Mouse (Mus musculus): ENCODE results near the gene Olfr303. TPM values are rescaled to one million over a fixed set of nuclear protein-coding genes. Genes with fewer than 3 reads are reported as not detected.
"Not testable (repeated sequence)": the region's sequence is repeated elsewhere in the genome, so short reads cannot be mapped to it uniquely, and the experiment has no call there.

The Olfr303 gene
- not detected for total RNA-seq (2022)

DNA sequence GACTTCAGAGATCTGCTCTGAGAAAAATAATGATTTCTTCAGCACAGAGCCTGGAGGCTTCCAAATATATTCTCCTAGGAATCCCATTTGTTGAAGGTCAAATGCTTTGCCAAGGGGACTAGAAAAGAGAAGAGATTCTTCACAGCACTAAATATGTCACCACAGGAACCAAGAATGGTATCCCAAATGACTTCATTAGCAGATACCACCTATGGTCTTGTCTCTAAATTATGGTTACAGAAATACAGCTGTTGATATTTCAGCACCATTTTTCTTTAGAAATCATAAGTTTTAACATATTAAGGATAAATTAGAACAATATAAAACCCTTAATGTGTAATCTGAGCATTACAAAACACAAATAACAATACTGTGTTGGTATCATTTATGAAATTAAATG lies at the start of gene Olfr303:
Gene Olfr303, minus strand, starts transcription at position 101 of the 400 bp plus-strand sequence.
- DNase-seq (ENCODE audit: low spot score in 2 of 2) = no peak

DNA sequence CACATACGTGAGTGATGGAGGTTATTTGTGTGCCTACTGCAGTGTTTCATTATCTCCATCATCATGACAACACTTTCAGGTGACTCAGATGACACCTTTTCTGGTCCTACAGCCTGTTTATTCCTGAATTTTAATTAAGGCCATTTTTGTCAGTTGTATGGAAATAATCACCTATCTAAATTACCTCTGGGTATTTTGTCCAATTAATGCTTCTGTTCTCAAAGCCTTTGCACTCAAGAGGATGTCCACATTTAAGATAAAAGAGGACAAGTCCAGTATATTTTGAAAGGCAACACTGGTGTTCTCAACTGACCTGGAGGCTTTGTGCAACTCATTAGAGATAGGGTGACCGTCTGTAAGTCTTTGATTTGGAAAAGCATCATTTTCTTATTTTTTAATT lies 6.0 kb upstream of the Olfr303 start, which contains the start of gene Olfr301:
Gene Olfr301, plus strand, starts transcription at position 301 of the 400 bp plus-strand sequence.
- DNase-seq (ENCODE audit: low spot score in 2 of 2) = no peak

DNA sequence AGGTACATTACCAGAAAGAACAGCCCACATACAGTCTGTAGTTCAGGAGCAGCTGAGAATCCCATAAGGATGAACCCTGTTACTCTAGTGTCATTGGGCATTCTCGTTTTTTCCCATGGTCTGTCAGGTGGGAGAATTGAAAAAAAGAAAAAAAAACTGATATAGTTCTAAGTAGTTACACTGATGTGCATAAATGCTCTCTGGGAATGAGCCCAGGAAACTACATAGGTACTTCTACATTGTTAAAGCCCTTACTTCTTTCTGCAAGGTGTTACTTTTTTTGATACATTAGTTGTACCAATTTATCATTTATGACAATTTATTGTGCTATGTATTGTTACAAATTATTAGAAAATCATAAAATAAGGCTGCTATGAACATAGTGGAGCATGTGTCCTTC lies 11.0 kb downstream of the Olfr303 start, which contains the start of gene Olfr304:
Gene Olfr304, minus strand, starts transcription at position 101 of the 400 bp plus-strand sequence.
- no peak for DNase-seq (ENCODE audit: low spot score in 2 of 2)

DNA sequence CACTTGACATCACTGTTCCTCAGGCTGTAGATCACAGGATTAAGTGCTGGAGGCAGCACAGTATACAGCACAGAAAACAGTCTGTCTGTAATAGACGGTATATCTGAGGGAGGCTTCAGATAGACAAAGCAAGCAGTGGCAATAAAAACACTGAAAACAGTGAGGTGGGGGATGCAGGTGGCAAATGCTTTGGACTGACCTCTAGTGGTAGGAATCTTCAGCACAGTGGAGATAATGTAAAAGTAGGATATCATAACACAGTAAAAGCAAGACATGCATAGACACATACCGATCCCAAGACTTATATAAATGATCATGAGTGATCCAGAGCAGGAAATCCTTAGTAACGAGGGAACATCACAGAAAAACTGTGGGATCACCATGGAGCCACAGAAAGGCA lies 11.8 kb downstream of the Olfr303 start:
- no peak for DNase-seq (ENCODE audit: low spot score in 2 of 2)

DNA sequence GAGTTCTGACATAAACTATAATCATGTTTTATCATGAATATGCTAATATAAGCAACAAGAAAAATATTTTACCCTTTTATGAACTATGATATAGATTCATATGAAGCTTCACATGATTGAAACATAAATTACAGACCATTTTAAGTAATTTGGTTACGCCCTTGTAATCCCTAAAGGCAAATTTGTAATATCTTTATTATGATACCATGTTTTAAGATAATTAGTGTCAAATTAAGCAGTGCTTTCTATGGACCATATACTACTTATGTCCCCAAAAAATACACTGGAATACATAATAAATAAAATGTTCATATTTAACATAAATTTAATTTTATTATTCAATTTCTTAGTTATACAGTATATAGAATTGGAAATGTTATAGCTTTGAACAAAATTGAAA lies 30.8 kb downstream of the Olfr303 start, which contains the start of gene Olfr305:
Gene Olfr305, minus strand, starts transcription at position 101 of the 400 bp plus-strand sequence.
- DNase-seq (ENCODE audit: low spot score in 2 of 2) = no peak

DNA sequence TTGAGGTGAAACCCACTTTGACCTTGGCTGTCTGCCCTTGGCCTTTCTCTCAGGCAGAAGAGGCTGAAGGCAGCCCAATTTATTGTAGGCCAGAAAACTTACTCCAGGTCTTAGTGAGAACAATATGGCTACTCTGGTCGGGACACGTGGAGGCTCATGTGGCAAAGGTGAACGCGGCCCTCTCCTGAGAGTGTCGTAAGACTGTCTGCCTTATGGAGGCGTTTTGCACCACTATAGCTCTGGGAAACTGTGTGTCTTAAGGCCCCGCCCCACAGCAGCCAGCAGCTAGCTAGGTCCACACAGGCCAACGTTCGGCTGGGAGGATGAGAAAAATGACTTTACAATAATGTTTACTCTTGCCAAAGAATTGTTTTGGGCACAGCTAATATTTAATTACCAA lies 51.3 kb downstream of the Olfr303 start:
- DNase-seq (ENCODE audit: low spot score in 2 of 2) = not testable (repeated sequence)

DNA sequence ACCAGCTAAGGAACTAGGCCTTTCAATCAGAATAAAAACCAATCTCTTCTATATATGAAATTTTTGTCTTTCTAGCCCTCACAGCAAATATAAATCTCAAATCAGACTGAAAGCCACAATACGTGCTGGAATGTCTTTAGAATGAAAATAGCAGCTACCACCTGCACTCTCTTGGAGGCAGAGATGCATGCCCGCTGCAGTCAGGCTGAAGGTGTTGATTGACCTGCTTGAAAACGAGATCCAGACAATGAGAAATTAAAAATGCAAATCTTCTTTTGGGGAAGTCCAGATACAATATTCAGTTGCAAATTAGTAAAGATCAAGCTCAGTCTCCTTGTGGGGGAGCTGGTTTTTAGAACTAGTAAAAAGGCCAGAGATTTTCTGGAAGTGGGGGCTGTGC lies 53.3 kb downstream of the Olfr303 start:
- DNase-seq (ENCODE audit: low spot score in 2 of 2) = no peak

DNA sequence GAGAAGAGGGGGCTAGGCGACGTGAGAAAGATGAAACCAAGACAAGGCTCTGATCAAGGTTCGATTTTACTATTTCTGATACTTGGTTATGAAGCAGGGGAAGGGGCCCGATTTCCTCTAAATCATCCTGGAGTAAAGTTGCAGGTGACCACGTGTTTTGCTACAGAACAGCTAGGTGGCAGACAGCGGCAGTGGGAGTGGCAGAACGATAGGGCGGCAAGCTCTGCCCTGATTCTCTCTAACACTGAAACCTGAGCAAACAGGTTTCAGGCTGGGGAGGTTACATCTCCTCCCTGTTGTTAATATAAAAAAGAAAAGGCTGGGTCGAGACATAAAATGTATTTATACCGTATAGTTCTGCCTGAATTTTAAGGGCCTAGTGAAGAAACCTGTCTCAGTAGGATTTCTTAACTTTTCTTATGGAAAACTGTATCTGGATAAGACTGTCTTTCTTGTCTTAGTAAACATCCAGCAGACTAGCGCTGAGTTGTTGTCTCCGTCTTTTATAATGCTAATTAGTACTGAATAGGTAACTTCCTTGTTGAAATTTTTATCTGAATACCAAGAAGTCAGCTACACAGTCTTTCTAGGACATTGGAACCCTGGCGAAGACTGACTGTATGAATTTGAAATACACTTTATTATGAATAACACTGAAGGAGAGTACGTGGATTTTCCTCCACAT lies 54.6 kb downstream of the Olfr303 start:
- DNase-seq (ENCODE audit: low spot score in 2 of 2) = no peak

Other genes starting within 250 kb of the Olfr303 start
- gene Vmn2r75, start 226.0 kb downstream of the Olfr303 start, total RNA-seq (2022) = not detected
- not detected for gene Vmn2r76, start 151.5 kb downstream of the Olfr303 start, total RNA-seq (2022)
- not detected for gene Olfr310, start 120.6 kb downstream of the Olfr303 start, total RNA-seq (2022)
- gene Olfr309, start 84.1 kb downstream of the Olfr303 start, total RNA-seq (2022) = not detected
- gene Olfr308, start 72.2 kb downstream of the Olfr303 start, total RNA-seq (2022) = not detected
- not detected for gene Olfr307, start 60.2 kb downstream of the Olfr303 start, total RNA-seq (2022)
- gene Olfr305, start 30.9 kb downstream of the Olfr303 start, total RNA-seq (2022) = not detected
- gene Olfr304, start 11.1 kb downstream of the Olfr303 start, total RNA-seq (2022) = not detected
- gene Olfr301, start 6.1 kb upstream of the Olfr303 start, total RNA-seq (2022) = not detected
- not detected for gene Olfr299, start 62.1 kb upstream of the Olfr303 start, total RNA-seq (2022)
- not detected for gene Olfr298, start 94.7 kb upstream of the Olfr303 start, total RNA-seq (2022)
- gene Olfr297, start 122.2 kb upstream of the Olfr303 start, total RNA-seq (2022) = not detected
- gene Olfr295, start 186.1 kb upstream of the Olfr303 start, total RNA-seq (2022) = not detected
- gene Olfr294, start 218.9 kb upstream of the Olfr303 start, total RNA-seq (2022) = not detected